Mouse (Mus musculus) bone marrow, adult 2 months (tissue): ENCODE data around the gene Lamp1.

ENCODE experiments used
- CTCF ChIP-seq: fragments of 200-500 bp; IDR thresholded peaks from 2 replicates; pipeline ENCODE4 v1.5.1; 2011; ENCODE audit warnings: low read length, control low read depth; ENCODE audit not compliant: control insufficient read depth, insufficient read depth
- POLR2A ChIP-seq: fragments of 200-500 bp; IDR thresholded peaks from 2 replicates; pipeline ENCODE4 v1.6.1; 2011; ENCODE audit warnings: low read depth, mild to moderate bottlenecking, control low read depth, low read length, borderline replicate concordance; ENCODE audit not compliant: control insufficient read depth

DNA sequence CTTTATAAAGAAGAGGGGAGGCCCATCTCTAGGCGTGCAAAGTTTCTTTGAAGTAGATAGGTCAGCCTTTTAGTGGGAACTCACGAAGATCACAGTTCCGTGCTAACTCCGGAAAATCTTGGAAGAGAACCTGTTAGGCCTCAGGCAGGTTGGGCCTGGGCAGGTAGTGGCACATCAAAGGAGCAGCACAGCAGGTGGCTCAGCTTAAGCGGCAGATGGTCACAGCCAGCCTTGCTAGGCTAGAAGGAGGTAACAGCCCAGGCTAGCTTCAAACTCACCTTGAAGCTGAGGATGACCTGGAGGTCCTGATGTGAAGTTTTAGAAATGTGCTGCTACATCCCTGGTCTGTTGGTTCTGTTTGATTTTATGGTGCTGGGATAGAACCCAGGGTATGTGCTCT lies 9.1 kb upstream of the Lamp1 start:
- no peak for TF ChIP-seq POLR2A
- TF ChIP-seq CTCF = no peak
